Mouse (Mus musculus) monocyte, adult 2 months (primary cell): ENCODE measurements around the gene Coa5.

Experiments
- DNase-seq, 2 experiments: peaks; one replicate each; pipeline ENCODE4 v3.0.0; 2022; ENCODE audit warnings: low spot score in 2 of 2, low read depth in 1 of 2

Coa5 gene

DNA sequence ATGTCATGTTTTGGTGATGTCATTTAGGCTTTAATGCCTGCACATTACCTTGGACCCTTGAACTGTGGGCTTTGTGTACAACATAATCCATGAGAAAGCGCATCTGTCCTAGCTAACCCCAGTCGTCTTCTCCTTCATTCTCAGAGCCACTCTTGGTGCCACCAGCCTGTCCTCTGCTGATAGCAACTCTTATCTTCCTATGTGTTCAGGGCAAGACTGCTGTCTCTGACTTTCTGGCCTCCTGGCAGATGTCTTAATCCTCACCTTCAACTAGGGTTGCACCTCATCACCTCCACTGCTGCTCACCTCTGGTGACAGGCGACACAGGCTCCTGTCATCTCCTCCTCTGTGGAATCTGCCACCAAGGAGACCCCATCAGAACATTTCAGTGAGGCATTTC is 6.5 kb upstream of the Coa5 start:
- no peak for DNase-seq

DNA sequence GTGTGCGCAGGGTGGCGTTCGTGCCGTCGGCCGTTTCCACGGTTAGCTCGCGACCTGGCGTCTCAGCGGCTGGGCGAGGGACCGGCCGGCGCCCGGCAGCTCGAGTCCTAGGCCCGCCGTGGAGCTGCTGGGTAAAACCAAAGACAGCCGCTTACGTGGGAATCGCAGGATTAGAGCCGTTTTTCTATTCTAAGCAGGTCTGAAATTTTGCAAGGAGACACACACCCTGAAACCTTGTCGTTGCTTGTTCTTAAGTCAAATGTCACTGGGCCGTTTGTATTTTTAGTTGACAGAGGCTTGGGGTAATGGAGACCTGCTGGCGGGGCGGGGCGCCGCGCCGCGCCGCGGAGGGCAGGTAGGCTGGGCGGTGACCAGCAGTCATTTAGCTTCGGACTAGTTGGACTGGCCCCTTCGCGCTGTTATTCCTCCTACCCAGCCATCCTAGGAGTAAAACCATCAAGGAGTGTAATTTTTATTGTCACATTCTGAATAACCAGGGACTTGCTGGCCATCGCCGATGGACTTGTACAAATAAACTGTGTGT is 466 bp upstream of the Coa5 start:
- DNase-seq: no peak

DNA sequence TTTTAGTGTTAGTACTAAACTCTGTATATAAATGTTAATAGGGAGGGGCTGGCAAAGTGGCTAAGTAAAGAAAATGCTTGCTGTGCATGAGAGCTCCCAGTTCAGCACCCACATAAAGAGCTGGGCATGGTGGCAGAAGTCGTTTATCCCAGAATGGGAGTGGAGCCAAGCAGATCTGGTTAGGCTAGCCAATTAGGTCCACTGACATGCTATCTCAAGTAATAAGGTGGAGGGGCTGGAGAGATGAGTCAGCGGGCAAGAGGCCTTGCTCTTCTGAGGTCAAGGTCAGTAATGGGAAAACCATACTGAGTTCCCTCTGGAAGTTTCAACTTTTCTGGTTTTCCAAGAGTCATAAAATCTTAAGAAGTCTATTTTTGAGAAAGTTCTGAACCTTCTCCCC is 992 bp downstream of the Coa5 start:
- no peak for DNase-seq

DNA sequence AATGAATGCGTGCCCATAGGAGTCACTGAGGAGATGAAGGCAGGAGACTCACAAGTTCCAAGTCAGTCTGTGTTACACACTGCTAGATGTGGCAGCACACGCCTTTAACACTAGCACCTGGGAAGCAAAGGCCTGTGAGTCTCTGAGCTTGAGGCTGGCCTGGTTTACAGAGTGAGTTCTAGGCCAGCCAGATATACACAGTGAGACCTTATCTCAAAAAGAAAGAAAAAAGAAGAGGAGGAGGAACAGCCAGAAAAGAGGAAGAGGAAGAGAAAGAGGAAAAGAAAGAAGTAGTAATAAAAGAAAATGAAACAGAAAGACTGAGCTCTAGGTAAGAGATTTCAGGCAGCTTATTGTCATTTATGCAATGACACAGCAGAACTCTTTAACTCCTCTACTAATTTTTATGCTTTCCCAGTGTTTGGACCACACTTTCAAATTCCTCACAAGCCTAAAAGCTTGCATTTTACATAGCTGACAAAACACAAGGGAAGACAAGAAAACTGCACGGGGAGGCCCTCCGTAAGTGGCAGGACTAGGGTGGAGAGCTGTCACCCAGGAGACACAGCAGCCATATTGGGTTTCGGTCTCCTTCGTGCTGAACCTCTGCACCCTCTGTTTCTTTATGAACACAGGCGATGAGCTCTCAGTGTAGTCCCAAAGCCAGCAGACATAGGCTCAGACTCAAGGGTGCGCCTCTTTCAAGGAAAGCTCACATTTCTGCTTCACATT is 2.6 kb downstream of the Coa5 start:
- no peak for DNase-seq

DNA sequence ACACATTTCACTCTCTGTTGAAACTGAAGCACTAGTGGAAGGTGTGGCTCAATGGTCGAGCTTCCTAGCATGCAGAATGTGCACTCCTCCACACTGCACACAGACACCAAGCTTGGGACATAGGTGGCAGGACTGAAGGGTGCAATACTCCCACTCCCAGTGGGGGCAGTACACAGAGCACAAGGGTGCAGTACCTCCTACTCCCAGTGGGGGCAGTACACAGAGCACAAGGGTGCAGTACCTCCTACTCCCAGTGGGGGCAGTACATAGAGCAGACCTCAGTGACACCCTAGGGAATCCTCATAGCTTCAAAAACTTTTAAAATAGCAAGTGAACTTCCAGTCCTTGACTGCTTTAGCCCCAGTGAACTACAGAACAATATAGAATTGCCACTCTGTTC is 10.5 kb downstream of the Coa5 start:
- DNase-seq: peak; percentile 72 to 85

DNA sequence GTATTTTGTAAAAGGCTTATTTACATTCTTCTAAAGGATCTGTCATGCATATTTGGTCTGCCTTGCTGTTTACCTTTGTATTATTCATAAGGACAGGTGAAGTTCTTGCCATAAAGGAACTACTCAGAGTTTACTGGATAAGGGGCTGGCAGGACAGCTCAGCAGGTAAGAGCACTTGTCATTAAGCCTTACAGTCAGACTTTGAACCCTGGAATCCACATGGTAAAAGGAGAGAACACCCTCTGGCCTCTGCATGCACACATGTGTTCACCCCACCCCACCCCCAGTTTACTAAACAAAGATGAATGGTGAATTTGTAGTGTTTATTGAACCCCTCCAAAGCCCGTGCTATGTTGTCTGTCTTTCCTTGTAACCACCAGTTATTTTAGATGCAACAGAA is 14.5 kb downstream of the Coa5 start:
- DNase-seq: no peak

DNA sequence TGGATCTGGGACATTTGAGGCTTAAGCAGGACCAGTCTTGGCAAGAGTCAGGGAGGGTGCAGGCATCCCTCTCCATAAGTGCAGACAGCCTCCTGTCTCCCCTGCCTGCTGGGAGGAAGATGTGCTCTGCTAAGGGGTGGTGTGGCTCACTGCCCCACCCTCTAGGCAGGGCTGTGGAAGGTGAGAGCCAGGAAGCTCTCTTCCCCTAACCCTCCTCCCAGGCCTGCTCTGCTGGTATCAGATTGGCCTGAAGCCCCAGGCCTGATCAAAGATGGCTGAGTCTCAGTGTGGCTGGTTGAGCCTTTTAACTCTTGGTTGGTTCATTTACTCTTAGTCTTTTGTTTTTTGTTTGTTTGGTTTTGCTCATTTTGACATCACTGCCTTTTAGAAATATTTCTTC is 20.3 kb downstream of the Coa5 start:
- DNase-seq: no peak

DNA sequence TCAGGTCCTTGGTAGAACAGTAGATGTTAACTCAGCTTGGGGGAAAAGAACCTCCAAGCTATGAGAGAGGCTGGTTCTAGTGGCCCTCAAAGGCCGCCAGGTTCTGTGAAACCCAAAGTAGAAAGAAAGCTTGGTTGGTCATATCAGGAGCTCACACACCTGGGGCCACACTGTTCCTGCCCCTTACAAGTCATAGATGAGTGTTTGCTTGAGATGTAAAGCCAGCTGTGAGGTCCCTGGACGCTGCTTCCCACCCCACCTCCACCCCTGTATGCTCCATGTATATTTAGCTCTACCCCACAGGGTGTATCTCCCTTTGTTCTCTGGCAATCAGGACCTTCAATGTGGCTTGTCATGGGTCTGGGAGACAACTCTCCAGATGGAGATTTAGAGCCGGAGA is 21.2 kb downstream of the Coa5 start:
- DNase-seq: no peak

DNA sequence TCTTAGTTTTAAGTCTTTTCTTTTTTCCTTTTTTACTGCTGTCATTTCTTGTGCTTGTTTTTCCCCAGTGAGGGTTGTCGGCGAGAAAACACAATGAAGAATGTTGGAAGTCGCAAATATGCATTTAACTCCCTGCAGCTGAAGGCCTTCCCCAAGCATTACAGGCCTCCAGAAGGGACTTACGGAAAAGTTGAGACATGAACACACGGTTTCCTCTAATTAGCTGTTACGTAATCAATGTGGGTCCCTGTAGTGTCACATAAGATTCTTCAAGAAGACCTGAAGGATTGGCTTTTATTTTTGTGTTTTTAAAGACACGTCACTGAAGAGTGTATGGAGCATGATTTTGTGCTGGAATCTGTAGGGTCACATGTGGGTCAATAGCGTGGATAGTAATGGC is 21.8 kb downstream of the Coa5 start:
- DNase-seq: no peak

DNA sequence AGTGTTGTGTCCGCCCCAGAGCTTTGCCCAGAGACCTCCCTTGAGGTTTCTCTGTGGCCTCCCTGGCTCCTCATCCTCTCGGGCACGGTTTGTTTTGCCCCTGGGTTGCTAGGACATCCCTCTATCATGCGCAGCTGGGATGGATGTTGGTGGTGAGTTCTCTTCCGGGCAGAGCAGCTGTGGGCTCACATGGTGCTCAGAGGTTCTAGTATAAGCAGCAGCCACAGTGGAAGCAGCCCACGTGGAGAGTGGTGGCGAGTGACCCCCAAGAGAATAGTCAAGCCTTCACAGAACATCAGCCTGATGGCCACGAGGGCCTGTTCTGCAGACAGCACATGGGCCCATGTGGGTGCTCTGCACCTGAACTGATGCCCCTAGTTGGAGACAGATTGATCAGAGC is 22.7 kb downstream of the Coa5 start:
- no peak for DNase-seq

DNA sequence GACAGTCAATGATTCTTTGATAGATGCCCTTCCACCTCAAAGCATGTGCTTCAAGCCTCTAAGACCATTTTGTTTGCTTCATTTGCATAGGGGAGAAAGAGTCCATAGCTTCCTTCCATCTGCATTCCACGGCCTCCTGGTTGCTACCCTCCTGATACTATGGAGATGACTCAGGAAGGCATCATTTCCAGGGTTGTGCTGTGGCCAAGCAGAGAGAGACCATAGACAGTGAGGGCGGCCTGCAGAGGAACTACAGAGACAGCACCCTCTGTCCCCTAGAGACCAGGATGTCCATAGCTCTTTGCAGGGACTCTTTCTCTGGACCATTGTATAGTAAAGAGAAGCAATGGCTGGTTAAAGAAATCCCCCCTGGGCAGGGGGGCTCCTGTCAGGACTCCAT is 24.8 kb downstream of the Coa5 start:
- no peak for DNase-seq

DNA sequence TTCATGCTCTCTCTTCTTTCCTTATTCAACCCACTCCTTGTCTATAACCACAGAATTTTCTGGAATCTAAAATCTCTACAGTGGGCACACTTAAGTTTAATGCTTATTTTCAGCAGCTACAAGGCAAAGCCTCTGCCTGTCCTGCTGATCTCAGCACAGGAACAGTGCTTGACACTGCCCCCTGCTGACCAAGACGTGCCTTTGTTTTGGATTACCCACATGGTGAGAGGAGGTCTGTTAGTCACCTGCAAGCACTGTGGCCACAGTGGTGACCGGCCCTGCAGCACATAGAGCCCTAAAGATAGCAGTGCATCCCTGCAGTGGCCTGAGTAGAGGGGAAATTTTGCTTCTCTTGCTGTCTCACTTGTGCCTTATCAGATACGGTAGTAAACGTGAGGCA is 28.2 kb downstream of the Coa5 start:
- DNase-seq: peak in 1 of 2 experiments; percentile 27

DNA sequence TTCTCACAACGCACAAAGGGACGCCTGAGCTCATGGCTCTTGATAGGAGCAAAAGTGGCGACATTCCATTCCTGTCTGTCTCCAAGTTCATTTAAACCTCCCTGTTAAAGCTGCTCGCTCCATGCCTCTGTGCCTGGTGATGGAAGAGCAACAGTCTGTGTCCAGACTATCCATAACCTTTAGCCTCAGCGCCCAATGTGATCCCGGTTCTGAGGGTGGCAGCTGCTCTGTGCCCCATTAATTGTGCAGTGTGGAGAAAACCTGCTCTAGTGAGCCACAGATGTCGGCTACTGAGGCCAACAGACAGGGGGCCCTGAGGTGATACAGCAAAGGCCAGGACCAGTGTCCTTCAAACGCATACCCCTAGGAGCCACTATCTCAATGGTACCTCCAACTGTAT is 30.2 kb downstream of the Coa5 start:
- DNase-seq: no peak

DNA sequence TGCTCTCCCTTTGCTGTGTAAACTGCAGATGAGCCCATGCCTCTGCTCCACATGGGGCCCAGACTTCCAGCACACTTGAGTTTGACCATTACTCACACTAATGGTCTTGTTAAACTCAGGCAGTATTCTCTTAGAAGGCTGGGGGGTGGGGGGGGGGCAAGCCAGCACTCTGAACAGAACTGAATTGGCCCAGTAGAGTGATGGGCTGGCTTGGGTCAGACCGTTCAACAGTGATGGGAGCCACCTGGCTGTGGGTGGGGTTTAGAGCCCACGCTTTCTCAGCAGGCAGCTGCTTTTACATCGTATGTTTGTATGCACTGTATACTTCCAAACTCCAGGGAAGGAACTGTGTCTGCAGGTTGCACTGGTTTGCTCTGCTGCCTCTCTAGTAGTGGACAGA is 30.9 kb downstream of the Coa5 start:
- DNase-seq: no peak

DNA sequence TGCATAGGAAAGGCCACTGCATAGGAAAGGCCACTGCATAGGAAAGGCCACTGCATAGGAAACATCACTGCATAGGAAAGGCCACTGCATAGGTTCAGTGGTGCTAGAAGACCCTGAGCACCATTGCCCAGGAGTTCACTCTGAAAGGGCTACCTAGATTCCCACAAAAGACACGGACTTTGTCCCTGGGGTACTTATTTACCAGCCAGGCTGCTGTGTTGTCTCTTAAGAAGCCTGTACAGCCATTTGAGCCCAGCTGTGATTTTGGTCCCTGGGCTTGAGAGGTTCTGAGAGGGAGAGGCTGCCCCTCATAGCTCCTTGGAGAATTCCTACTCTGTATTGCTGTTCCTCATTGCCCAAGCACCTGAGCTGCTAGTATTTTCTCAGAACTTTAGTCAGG is 33.4 kb downstream of the Coa5 start:
- no peak for DNase-seq

DNA sequence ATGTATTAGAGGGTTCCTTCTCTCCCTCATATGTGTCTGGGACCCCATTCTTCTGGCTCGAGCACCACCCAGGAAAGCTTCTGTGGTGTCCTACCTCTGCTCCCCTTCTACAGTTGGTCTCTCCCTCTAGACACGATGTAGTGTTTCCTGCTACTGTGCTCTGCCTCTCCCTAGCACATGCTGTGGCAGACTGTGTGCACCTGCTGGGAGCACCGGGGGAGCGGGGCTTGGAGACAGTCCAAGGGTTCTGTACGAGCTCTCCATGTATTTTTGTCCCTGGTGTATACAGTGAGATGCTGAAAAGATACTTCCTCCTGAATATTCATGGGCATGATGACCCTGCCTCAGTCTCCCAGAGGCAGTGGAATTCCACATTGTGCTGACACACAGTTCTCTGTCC is 36.7 kb downstream of the Coa5 start:
- no peak for DNase-seq

DNA sequence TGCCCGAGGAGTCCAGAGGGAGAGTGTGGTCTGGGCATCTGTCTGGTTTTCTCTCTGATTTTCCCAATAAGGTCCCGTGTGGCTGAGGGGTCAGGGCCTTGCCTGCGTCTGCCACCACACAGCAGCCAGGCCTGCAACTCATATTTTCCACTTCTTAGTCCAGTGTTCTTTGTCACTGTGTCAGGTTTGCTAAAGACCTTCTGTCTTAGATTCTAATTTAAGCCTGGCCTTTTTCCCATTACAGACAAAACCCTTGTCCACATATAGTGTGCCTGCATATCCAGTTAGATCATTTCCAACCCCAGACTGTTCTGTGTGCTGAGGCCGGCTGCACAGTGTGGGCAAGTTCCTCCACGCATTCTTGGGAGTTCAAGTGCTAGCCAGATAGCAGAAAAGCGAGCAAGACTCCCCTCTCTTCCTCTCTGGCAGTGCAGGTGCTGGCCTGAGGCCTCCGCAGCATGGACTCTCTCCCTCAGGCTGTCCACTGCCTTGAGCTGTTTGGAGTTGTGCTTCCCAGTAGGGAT is 43.4 kb downstream of the Coa5 start:
- no peak for DNase-seq

DNA sequence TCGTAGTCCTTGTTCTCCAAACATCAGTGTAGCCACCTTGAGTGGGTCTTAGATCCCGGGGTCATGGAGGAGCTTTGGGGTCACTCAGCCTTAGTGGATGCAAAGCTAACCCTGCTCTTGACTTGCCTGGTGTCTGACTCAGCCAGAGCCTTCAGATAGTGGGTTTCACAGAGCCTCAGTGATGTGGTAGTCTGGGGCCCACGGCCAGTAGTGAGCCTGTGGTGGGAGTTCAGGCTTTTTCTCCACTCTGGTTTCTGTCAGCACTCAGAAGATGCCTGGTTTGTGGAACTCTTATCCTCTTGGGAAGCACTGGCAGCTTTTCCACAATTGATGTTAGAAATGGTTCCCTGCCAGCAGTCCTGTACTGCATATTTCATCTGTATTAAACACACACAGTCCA is 45.6 kb downstream of the Coa5 start:
- DNase-seq: no peak

DNA sequence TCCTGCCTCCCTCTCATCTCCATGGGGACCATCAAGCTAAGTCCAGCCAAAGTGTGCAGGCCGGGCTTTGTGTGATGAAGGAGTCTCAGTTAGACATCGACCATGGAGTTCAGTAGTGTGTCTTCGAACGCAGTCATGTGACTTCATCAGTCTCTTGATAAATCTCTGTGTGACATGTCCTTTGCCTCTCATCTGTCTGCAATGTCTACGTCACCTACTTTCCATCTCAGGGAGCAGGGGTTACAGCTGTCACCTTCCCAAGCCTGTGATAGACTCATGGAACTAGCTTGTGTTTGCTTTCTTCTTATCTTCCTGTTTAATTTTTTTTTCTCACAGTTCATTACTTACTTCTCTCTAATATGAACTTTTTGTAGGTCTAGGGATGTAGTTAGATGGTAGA is 49.0 kb downstream of the Coa5 start:
- no peak for DNase-seq

DNA sequence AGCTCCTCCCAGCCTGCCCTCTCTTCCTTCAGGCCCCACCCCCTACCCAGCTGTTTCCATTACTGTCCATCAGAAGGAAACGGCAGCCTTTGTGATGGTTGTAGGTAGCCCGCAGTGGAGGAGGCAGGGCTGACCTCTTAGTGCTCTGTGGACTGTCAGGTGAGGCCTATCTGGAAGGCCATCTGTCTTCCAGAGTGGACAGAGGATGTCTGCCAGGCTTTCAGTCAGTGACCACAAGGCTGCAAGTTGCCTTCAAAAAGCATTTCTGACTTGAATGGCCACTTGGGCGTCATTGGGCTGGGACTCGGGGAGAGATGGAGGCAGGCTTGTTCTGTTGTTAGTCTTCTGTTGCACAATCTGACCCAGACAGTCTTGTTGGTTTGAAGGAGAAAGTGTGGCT is 50.4 kb downstream of the Coa5 start:
- DNase-seq: no peak

DNA sequence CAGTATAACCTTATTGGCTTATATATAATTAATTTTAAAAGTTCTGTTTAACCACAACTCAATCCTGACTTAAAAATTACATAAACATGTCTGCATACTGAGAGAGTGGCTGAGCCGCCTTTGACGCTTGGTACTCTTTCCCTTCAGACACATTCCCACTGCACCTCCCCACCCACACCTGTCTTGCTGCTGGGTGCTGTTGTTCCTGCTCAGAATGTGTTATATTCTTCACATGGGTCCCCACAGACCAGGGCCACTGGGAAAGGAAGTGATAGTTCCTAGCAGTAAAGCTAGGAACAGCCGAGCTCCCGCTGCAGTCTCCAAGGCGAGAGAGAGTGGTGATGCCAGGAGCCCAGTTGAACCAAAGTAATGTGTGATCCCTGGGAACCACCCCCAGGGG is 51.8 kb downstream of the Coa5 start:
- no peak for DNase-seq

DNA sequence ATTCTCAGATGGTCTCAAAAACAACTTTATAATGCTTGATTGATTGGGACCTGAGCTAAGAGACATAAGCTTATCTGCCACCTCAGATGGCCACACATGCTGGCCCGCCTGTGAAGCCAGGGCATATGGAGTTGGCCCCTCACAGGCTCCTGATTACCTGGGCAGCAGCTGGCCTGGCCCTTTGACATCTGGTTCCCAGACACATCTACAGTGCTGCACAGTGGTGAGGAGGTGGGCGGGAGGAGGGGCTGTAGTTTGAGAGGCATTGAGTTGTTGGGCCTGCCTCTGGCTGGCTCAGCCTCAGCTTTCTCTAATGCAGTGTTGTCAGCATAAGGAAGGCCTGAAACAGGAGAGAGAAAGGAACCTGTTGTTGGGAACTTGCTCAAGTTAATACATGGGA is 53.2 kb downstream of the Coa5 start:
- no peak for DNase-seq

DNA sequence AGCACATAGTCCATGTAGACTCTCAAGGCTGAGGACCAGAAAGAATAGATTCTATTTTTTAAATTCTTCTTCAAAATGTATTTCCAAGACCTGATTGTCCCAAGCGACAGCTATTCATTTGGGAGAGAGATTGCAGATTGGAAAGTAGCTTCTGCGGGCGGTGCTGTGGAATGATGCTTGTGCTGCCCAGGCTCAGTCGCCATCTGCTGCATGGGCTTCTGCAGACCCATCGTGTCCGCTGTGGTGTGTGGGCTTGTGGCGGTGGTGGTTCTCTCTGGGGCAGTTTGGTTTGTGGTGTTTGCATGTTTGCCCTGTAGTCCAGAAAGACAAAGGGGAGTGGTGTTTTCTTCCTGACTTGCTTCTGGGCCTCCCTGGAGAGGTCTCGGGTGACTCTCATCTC is 53.7 kb downstream of the Coa5 start:
- DNase-seq: no peak
